In the genomic region with DNA sequence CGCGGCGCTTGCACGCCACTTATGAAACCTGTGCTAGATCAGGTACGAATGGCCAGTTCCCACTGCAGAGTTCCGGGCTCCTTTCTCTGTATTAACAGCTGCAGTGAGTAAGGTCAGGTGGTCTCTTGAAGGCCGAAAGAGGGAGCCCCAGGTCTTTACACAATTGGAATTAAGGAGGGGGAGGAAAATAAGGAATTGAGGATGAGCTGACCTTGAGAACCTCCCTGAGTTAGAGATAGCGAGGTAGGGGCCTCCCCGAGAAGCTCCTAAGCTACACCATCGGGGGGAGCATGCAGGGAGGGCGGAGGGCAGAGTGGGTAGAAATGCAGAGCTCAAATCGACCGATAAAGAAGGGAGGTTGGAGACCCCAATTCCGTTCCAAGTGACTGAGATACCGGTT, we compare ENCODE assay signal across 7 mouse cellular contexts. TPM values are rescaled to one million over a fixed set of nuclear protein-coding genes. Genes with fewer than 3 reads are reported as not detected.
DNase-seq lines count a peak whose midpoint lies in the region; ATAC-seq lines count a peak whose summit lies in the region.

No protein-coding gene starts in this region.

- H3K4me2 ChIP-seq in neural tube, embryonic 11.5 days (ENCODE audit: low read depth): peak overlapping the region; percentile 92
- peak overlapping the region; percentile 88 for H3K4me2 ChIP-seq in hindbrain, embryonic 13.5 days
- H3K4me2 ChIP-seq in midbrain, embryonic 11.5 days: peak overlapping the region; percentile 71

- under 1% methylated on average over 15 of the region's 15 CpGs for WGBS in neural tube, embryonic 11.5 days
- 1% methylated on average over 15 of the region's 15 CpGs for WGBS in hindbrain, embryonic 13.5 days
- 2% methylated on average over 15 of the region's 15 CpGs for WGBS in midbrain, embryonic 11.5 days

- no peak for DNase-seq in neural tube, embryonic 11.5 days (ENCODE audit: low spot score)
- DNase-seq in neural tube, embryonic 10.5 days (ENCODE audit: extremely low spot score, low spot score): no peak
- peak; percentile 14 for DNase-seq in embryo, embryonic 11.5 days (ENCODE audit: low read depth, low spot score)
- DNase-seq in midbrain, embryonic 11.5 days (ENCODE audit: low spot score, missing footprints): no peak
- DNase-seq in adrenal gland, postnatal 25 days: no peak
- no peak for DNase-seq in spleen, adult 18-20 months

- H3K36me3 ChIP-seq in neural tube, embryonic 11.5 days (ENCODE audit: control insufficient read depth, insufficient read depth, low read length): no peaks in the 10 kb centered on the region
- no peaks in the 10 kb centered on the region for H3K36me3 ChIP-seq in hindbrain, embryonic 13.5 days
- H3K36me3 ChIP-seq in midbrain, embryonic 11.5 days (ENCODE audit: control insufficient read depth, insufficient read depth, low read length): no peaks in the 10 kb centered on the region

- H3K9ac ChIP-seq in neural tube, embryonic 11.5 days (ENCODE audit: low read length): peak overlapping the region; percentile 50
- peak overlapping the region; percentile 73 for H3K9ac ChIP-seq in hindbrain, embryonic 13.5 days
- peak overlapping the region; percentile 87 for H3K9ac ChIP-seq in midbrain, embryonic 11.5 days (ENCODE audit: low read length)

- H3K9me3 ChIP-seq in neural tube, embryonic 11.5 days (ENCODE audit: control insufficient read depth, low read length): no peaks in the 10 kb centered on the region
- H3K9me3 ChIP-seq in hindbrain, embryonic 13.5 days: no peaks in the 10 kb centered on the region
- H3K9me3 ChIP-seq in midbrain, embryonic 11.5 days (ENCODE audit: control insufficient read depth, low read length): no peaks in the 10 kb centered on the region

- ATAC-seq in neural tube, embryonic 11.5 days (ENCODE audit: insufficient read depth, low FRiP score, low TSS enrichment): peak; percentile 48
- ATAC-seq in hindbrain, embryonic 13.5 days (ENCODE audit: low FRiP score): peak; percentile 54
- peak; percentile 60 for ATAC-seq in midbrain, embryonic 11.5 days (ENCODE audit: low FRiP score)

- no peak overlapping the region for H3K27ac ChIP-seq in neural tube, embryonic 11.5 days (ENCODE audit: low read depth, low read length)
- H3K27ac ChIP-seq in hindbrain, embryonic 13.5 days: peak overlapping the region; percentile 81
- H3K27ac ChIP-seq in midbrain, embryonic 11.5 days (ENCODE audit: low read depth, low read length): no peak overlapping the region

- peak overlapping the region; percentile 57 for H3K4me3 ChIP-seq in neural tube, embryonic 11.5 days (ENCODE audit: low read depth, low read length)
- H3K4me3 ChIP-seq in hindbrain, embryonic 13.5 days: peak overlapping the region; percentile 65
- peak overlapping the region; percentile 63 for H3K4me3 ChIP-seq in midbrain, embryonic 11.5 days (ENCODE audit: low read depth, low read length)

- H3K27me3 ChIP-seq in neural tube, embryonic 11.5 days (ENCODE audit: control insufficient read depth, insufficient read depth, low read length): peaks cover 12% of the 10 kb centered on the region; the same call in 1 of the 2 replicates
- H3K27me3 ChIP-seq in hindbrain, embryonic 13.5 days: peaks cover 35% of the 10 kb centered on the region
- H3K27me3 ChIP-seq in midbrain, embryonic 11.5 days (ENCODE audit: control insufficient read depth, insufficient read depth, low read length): peaks cover 8% of the 10 kb centered on the region

- peaks cover 9% of the 10 kb centered on the region for H3K4me1 ChIP-seq in neural tube, embryonic 11.5 days (ENCODE audit: control insufficient read depth, insufficient read depth, low read length)
- H3K4me1 ChIP-seq in hindbrain, embryonic 13.5 days (replicated peaks): peaks cover 18% of the 10 kb centered on the region
- 0 out of 2 replicates have a peak, but pooled peaks cover 7% of the 10 kb centered on the region for H3K4me1 ChIP-seq in midbrain, embryonic 11.5 days (ENCODE audit: control insufficient read depth, insufficient read depth, low read length)

RNA-seq across cellular contexts. Expression of a gene that starts 0.4 kb away (rescaled TPM):
- 71.1 and 78.0 TPM in 2 replicates for polyA plus RNA-seq in neural tube, embryonic 11.5 days (2014; fragmentation: Nextera tagmentation; extraction: Ambion mirVana)
- 105 and 108 TPM in 2 replicates for polyA plus RNA-seq in hindbrain, embryonic 13.5 days (2015; fragmentation: Nextera tagmentation; extraction: Ambion mirVana)
- polyA plus RNA-seq in midbrain, embryonic 11.5 days (2014; fragmentation: Nextera tagmentation; extraction: Ambion mirVana): 58.9 and 60.8 TPM in 2 replicates
- total RNA-seq in adrenal gland, postnatal 25 days (2021): 88.5 and 95.1 TPM in 2 replicates

RNA-seq across cellular contexts. Expression of a gene that starts 43.5 kb away (rescaled TPM):
- polyA plus RNA-seq in neural tube, embryonic 11.5 days (2014; fragmentation: Nextera tagmentation; extraction: Ambion mirVana): 36.0 and 36.4 TPM in 2 replicates
- polyA plus RNA-seq in hindbrain, embryonic 13.5 days (2015; fragmentation: Nextera tagmentation; extraction: Ambion mirVana): 31.1 and 33.0 TPM in 2 replicates
- polyA plus RNA-seq in midbrain, embryonic 11.5 days (2014; fragmentation: Nextera tagmentation; extraction: Ambion mirVana): 33.4 and 36.5 TPM in 2 replicates
- total RNA-seq in adrenal gland, postnatal 25 days (2021): 64.4 and 67.5 TPM in 2 replicates
